Mouse (Mus musculus): ENCODE measurements around the gene 4933402D24Rik. TPM values are rescaled to one million over a fixed set of nuclear protein-coding genes. Genes with fewer than 3 reads are reported as not detected.

Gene 4933402D24Rik
- polyA plus RNA-seq, 1 experiment = not detected

- no peak overlapping the region for H3K27ac ChIP-seq (ENCODE audit: insufficient read depth, low read length)
- H3K9ac ChIP-seq (ENCODE audit: low read depth, poor library complexity, severe bottlenecking) = no peak overlapping the region
- no peak overlapping the region for H3K4me3 ChIP-seq (ENCODE audit: low read depth, low read length)
- H3K27me3 ChIP-seq (ENCODE audit: control insufficient read depth, insufficient read depth, low read length, poor library complexity, severe bottlenecking) = no peaks in the 10 kb centered on the region
- no peak for TF ChIP-seq POLR2A (IDR thresholded peaks at IDR 0.05; ENCODE audit: insufficient read depth, low read length)
- no peaks in the 10 kb centered on the region for H3K4me1 ChIP-seq (ENCODE audit: control insufficient read depth, insufficient read depth, low read length)
- H3K9me3 ChIP-seq (replicated peaks; ENCODE audit: control insufficient read depth, insufficient read depth, low read length, poor library complexity, severe bottlenecking) = no peaks in the 10 kb centered on the region
- H3K36me3 ChIP-seq (ENCODE audit: control insufficient read depth, insufficient read depth, low read length, poor library complexity, severe bottlenecking) = no peaks in the 10 kb centered on the region
Observed at GRCm38 (mm10) chr1:63770309-63770708, 1.2 kb upstream of the 4933402D24Rik start.

- H3K4me3 ChIP-seq (ENCODE audit: low read depth, low read length) = no peak overlapping the region
- no peaks in the 10 kb centered on the region for H3K9me3 ChIP-seq (replicated peaks; ENCODE audit: control insufficient read depth, insufficient read depth, low read length, poor library complexity, severe bottlenecking)
- no peaks in the 10 kb centered on the region for H3K36me3 ChIP-seq (ENCODE audit: control insufficient read depth, insufficient read depth, low read length, poor library complexity, severe bottlenecking)
- H3K27me3 ChIP-seq (ENCODE audit: control insufficient read depth, insufficient read depth, low read length, poor library complexity, severe bottlenecking) = no peaks in the 10 kb centered on the region
- TF ChIP-seq POLR2A (IDR thresholded peaks at IDR 0.05; ENCODE audit: insufficient read depth, low read length) = no peak
- no peak for TF ChIP-seq CTCF (IDR thresholded peaks at IDR 0.05; ENCODE audit: low read depth, low read length)
- TF ChIP-seq EP300 (IDR thresholded peaks at IDR 0.05; ENCODE audit: insufficient read depth, low read depth, low read length) = no peak
- H3K9ac ChIP-seq (ENCODE audit: low read depth, poor library complexity, severe bottlenecking) = no peak overlapping the region
- H3K4me1 ChIP-seq (ENCODE audit: control insufficient read depth, insufficient read depth, low read length) = no peaks in the 10 kb centered on the region
- H3K27ac ChIP-seq (ENCODE audit: insufficient read depth, low read length) = no peak overlapping the region
Observed at GRCm38 (mm10) chr1:63768112-63768511, 955 bp downstream of the 4933402D24Rik start.

DNA sequence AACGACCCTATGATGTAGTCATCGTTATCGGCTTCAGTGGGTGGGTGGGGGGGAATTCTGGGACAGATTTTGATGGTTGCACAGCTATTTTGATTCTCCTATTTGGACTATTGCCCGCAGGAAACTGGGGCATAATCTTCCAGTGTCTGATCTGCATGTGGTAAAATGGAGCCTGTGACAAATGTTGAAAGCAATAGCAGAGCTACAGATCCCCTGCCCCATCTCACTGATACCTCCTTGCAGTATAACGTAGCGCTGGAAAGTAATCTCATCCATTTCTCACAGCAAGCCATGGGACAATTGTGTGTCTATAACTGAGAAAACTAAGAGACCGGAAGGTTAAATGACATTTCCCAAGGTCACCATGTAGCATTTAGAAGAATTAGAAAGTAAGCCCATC, 4.7 kb downstream of the 4933402D24Rik start:
- no peaks in the 10 kb centered on the region for H3K4me1 ChIP-seq (ENCODE audit: control insufficient read depth, insufficient read depth, low read length)
- no peaks in the 10 kb centered on the region for H3K9me3 ChIP-seq (replicated peaks; ENCODE audit: control insufficient read depth, insufficient read depth, low read length, poor library complexity, severe bottlenecking)
- no peak overlapping the region for H3K4me3 ChIP-seq (ENCODE audit: low read depth, low read length)
- no peaks in the 10 kb centered on the region for H3K27me3 ChIP-seq (ENCODE audit: control insufficient read depth, insufficient read depth, low read length, poor library complexity, severe bottlenecking)
- H3K36me3 ChIP-seq (ENCODE audit: control insufficient read depth, insufficient read depth, low read length, poor library complexity, severe bottlenecking) = no peaks in the 10 kb centered on the region
- H3K27ac ChIP-seq (ENCODE audit: insufficient read depth, low read length) = no peak overlapping the region
- H3K9ac ChIP-seq (ENCODE audit: low read depth, poor library complexity, severe bottlenecking) = no peak overlapping the region
- TF ChIP-seq EP300 (IDR thresholded peaks at IDR 0.05; ENCODE audit: insufficient read depth, low read depth, low read length) (no peak), CTCF (IDR thresholded peaks at IDR 0.05; ENCODE audit: low read depth, low read length) (no peak), POLR2A (IDR thresholded peaks at IDR 0.05; ENCODE audit: insufficient read depth, low read length) (no peak)

DNA sequence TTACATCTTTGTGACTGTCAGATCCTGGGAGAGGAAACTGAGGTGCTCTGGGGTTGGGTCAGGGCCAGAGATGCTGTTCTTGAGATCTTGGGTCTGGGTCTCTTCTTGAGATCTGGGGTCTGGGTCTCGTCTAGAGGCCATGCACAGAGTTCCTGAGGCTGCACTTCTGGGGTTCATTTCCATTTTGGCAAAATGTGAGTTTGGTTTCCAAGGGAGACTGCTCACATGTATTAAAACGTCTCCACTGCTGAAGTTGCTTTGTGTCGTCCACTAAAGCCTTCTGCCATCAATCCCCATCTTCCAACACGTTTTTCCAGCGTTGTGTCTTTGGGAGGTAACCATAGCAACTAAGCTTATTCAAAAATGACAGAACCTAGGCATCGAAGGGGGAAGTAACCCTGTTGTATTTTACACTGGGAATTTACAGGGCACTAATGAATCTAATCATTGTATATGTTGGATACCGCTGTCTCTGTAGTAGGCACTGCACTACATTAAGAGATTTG, 5.1 kb downstream of the 4933402D24Rik start:
- Histone ChIP-seq H3K9ac (ENCODE audit: low read depth, poor library complexity, severe bottlenecking) (no peak overlapping the region), H3K9me3 (replicated peaks; ENCODE audit: control insufficient read depth, insufficient read depth, low read length, poor library complexity, severe bottlenecking) (no peaks in the 10 kb centered on the region), H3K4me3 (ENCODE audit: low read depth, low read length) (no peak overlapping the region), H3K36me3 (ENCODE audit: control insufficient read depth, insufficient read depth, low read length, poor library complexity, severe bottlenecking) (no peaks in the 10 kb centered on the region), H3K27ac (ENCODE audit: insufficient read depth, low read length) (no peak overlapping the region), H3K4me1 (ENCODE audit: control insufficient read depth, insufficient read depth, low read length) (no peaks in the 10 kb centered on the region), H3K27me3 (ENCODE audit: control insufficient read depth, insufficient read depth, low read length, poor library complexity, severe bottlenecking) (no peaks in the 10 kb centered on the region)
- TF ChIP-seq POLR2A (IDR thresholded peaks at IDR 0.05; ENCODE audit: insufficient read depth, low read length) = no peak
- TF ChIP-seq CTCF (IDR thresholded peaks at IDR 0.05; ENCODE audit: low read depth, low read length) = no peak
- TF ChIP-seq EP300 (IDR thresholded peaks at IDR 0.05; ENCODE audit: insufficient read depth, low read depth, low read length) = no peak

- TF ChIP-seq EP300 (IDR thresholded peaks at IDR 0.05; ENCODE audit: insufficient read depth, low read depth, low read length) (no peak), POLR2A (IDR thresholded peaks at IDR 0.05; ENCODE audit: insufficient read depth, low read length) (no peak), CTCF (IDR thresholded peaks at IDR 0.05; ENCODE audit: low read depth, low read length) (no peak)
- Histone ChIP-seq H3K9ac (ENCODE audit: low read depth, poor library complexity, severe bottlenecking) (no peak overlapping the region), H3K27ac (ENCODE audit: insufficient read depth, low read length) (no peak overlapping the region)
Observed at GRCm38 (mm10) chr1:63763212-63763694, 5.8 kb downstream of the 4933402D24Rik start.

GRCm38 (mm10) chr1:63756005-63756404, 13.1 kb downstream of the 4933402D24Rik start:
- no peaks in the 10 kb centered on the region for H3K4me1 ChIP-seq (ENCODE audit: control insufficient read depth, insufficient read depth, low read length)
- TF ChIP-seq CTCF (IDR thresholded peaks at IDR 0.05; ENCODE audit: low read depth, low read length) (no peak), EP300 (IDR thresholded peaks at IDR 0.05; ENCODE audit: insufficient read depth, low read depth, low read length) (no peak), POLR2A (IDR thresholded peaks at IDR 0.05; ENCODE audit: insufficient read depth, low read length) (no peak)
- H3K36me3 ChIP-seq (ENCODE audit: control insufficient read depth, insufficient read depth, low read length, poor library complexity, severe bottlenecking) = peaks cover 13% of the 10 kb centered on the region
- no peak overlapping the region for H3K9ac ChIP-seq (ENCODE audit: low read depth, poor library complexity, severe bottlenecking)
- H3K27me3 ChIP-seq (ENCODE audit: control insufficient read depth, insufficient read depth, low read length, poor library complexity, severe bottlenecking) = no peaks in the 10 kb centered on the region
- H3K9me3 ChIP-seq (replicated peaks; ENCODE audit: control insufficient read depth, insufficient read depth, low read length, poor library complexity, severe bottlenecking) = peaks cover 4% of the 10 kb centered on the region; the same call in 1 of the 2 replicates
- no peak overlapping the region for H3K27ac ChIP-seq (ENCODE audit: insufficient read depth, low read length)
- no peak overlapping the region for H3K4me3 ChIP-seq (ENCODE audit: low read depth, low read length)

More at GRCm38 (mm10) chr1:63763212-63763694, 5.8 kb downstream of the 4933402D24Rik start:
- Histone ChIP-seq H3K27me3 (ENCODE audit: control insufficient read depth, insufficient read depth, low read length, poor library complexity, severe bottlenecking) (no peaks in the 10 kb centered on the region), H3K4me1 (ENCODE audit: control insufficient read depth, insufficient read depth, low read length) (no peaks in the 10 kb centered on the region), H3K9me3 (replicated peaks; ENCODE audit: control insufficient read depth, insufficient read depth, low read length, poor library complexity, severe bottlenecking) (no peaks in the 10 kb centered on the region), H3K4me3 (ENCODE audit: low read depth, low read length) (no peak overlapping the region), H3K36me3 (ENCODE audit: control insufficient read depth, insufficient read depth, low read length, poor library complexity, severe bottlenecking) (no peaks in the 10 kb centered on the region)

All from ES-Bruce4 (cell line).